Mouse (Mus musculus) neural tube, embryonic 11.5 days (tissue): ENCODE results near the gene Phc3. TPM values are rescaled to one million over a fixed set of nuclear protein-coding genes. Genes with fewer than 3 reads are reported as not detected.

Source experiments
- ATAC-seq: fragments of 200-750 bp; cut with Nextera tagmentation; 2 replicates; pipeline ENCODE4 v1.8.0; 2017; ENCODE audit warnings: moderate number of reproducible peaks, mild to moderate bottlenecking, moderate TSS enrichment, moderate library complexity; ENCODE audit not compliant: insufficient read depth, low FRiP score, low TSS enrichment
- DNase-seq: peaks from one replicate; pipeline ENCODE4 v3.0.0-alpha.2; 2015; ENCODE audit warnings: low spot score
- H3K27ac ChIP-seq: fragments of 300-500 bp; sonication (generic); 2 replicates; pipeline ENCODE4 v1.5.1; 2014; ENCODE audit warnings: low read depth, mild to moderate bottlenecking, low read length
- H3K27me3 ChIP-seq: fragments of 300-500 bp; sonication (generic); 2 replicates; pipeline ENCODE4 v1.6.1; 2014; ENCODE audit warnings: mild to moderate bottlenecking, low read length, mixed read lengths; ENCODE audit not compliant: control insufficient read depth, insufficient read depth
- H3K36me3 ChIP-seq: fragments of 300-500 bp; sonication (generic); 2 replicates; pipeline ENCODE4 v1.6.1; 2014; ENCODE audit warnings: mild to moderate bottlenecking, low read length, moderate library complexity, mixed read lengths; ENCODE audit not compliant: control insufficient read depth, insufficient read depth
- H3K4me1 ChIP-seq: fragments of 300-500 bp; sonication (generic); 2 replicates; pipeline ENCODE4 v1.6.1; 2014; ENCODE audit warnings: low read length, mixed read lengths; ENCODE audit not compliant: control insufficient read depth, insufficient read depth
- H3K4me2 ChIP-seq: fragments of 300-500 bp; sonication (generic); 2 replicates; pipeline ENCODE4 v1.6.1; 2014; ENCODE audit warnings: low read depth, mild to moderate bottlenecking, moderate library complexity
- H3K4me3 ChIP-seq: fragments of 300-500 bp; sonication (generic); 2 replicates; pipeline ENCODE4 v1.5.1; 2014; ENCODE audit warnings: low read depth, low read length
- H3K9ac ChIP-seq: fragments of 300-500 bp; sonication (generic); 2 replicates; pipeline ENCODE4 v1.6.1; 2014; ENCODE audit warnings: mild to moderate bottlenecking, low read length
- H3K9me3 ChIP-seq: fragments of 300-500 bp; sonication (generic); 2 replicates; pipeline ENCODE4 v1.6.1; 2016; ENCODE audit warnings: low read length; ENCODE audit not compliant: control insufficient read depth
- WGBS: fragments of 180-500 bp; shearing (Covaris S2); extraction: QIAGEN DNeasy Blood & Tissue Kit; methylation state at CpG from one replicate; pipeline ENCODE4 v1.1.7; 2014; 5-methylcytosine and 5-hydroxymethylcytosine counted together
- polyA plus RNA-seq: library from polyadenylated mRNA; unstranded; fragments of >200 nt; fragmentation: Nextera tagmentation; extraction: Ambion mirVana; gene quantifications from 2 replicates; pipeline ENCODE4 v1.2.1, GENCODE M21; 2014

Phc3 gene
- polyA plus RNA-seq, 1 experiment from 2014 or later: 5.2 TPM

DNA sequence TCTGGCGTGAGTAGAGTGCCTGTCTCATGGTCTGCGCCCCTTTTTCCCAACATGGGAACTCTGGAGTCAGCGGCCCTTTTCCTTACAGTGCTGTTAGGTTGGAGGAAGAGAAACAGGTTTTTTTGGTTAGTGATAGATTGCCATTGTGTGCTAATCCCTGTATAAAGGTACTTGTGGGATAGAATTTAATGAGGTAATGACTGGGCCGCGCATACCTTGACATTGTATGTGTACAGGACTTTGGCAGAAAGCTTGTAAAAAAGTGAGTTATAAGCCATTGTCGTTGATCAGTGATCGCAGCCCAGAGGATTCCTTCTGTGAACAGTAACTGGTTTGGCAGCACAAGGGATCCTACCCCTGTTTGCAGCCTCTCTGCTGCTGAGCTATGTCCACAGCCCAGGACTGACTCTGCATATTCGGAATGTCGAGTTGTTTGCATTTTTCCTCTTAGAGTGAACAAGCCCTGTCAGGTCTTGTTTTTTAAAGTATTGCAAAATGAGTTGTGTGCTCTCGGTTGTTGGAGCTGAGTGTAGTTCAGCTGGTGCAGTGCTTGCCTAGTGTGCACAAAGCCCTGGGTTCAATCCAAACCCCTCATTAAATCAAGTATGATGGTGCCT, 30.3 kb upstream of the Phc3 start:
- DNase-seq (no peak), ATAC-seq (no peak)
- Histone ChIP-seq H3K27ac (no peak overlapping the region), H3K27me3 (no peaks in the 10 kb centered on the region), H3K4me1 (0 out of 2 replicates have a peak, but pooled peaks cover 4% of the 10 kb centered on the region), H3K4me3 (no peak overlapping the region), H3K36me3 (no peaks in the 10 kb centered on the region), H3K9me3 (no peaks in the 10 kb centered on the region), H3K4me2 (no peak overlapping the region), H3K9ac (no peak overlapping the region)
- 62% methylated on average over 10 of the region's 10 CpGs for whole genome bisulfite sequencing

GRCm38 (mm10) chr3:30996688-30997014, 27.4 kb upstream of the Phc3 start:
- no peak for ATAC-seq
- H3K9me3 ChIP-seq: no peaks in the 10 kb centered on the region
- peak overlapping the region; percentile 89 for H3K4me3 ChIP-seq
- no peak for DNase-seq
- 2% methylated on average over 4 of the region's 4 CpGs for WGBS
- H3K4me1 ChIP-seq: 0 out of 2 replicates have a peak, but pooled peaks cover 4% of the 10 kb centered on the region
- no peaks in the 10 kb centered on the region for H3K27me3 ChIP-seq
- H3K9ac ChIP-seq: peak overlapping the region; percentile 0; the same call in 1 of the 2 replicates
- peak overlapping the region; percentile 67 for H3K4me2 ChIP-seq
- H3K36me3 ChIP-seq: no peaks in the 10 kb centered on the region
- H3K27ac ChIP-seq: no peak overlapping the region

DNA sequence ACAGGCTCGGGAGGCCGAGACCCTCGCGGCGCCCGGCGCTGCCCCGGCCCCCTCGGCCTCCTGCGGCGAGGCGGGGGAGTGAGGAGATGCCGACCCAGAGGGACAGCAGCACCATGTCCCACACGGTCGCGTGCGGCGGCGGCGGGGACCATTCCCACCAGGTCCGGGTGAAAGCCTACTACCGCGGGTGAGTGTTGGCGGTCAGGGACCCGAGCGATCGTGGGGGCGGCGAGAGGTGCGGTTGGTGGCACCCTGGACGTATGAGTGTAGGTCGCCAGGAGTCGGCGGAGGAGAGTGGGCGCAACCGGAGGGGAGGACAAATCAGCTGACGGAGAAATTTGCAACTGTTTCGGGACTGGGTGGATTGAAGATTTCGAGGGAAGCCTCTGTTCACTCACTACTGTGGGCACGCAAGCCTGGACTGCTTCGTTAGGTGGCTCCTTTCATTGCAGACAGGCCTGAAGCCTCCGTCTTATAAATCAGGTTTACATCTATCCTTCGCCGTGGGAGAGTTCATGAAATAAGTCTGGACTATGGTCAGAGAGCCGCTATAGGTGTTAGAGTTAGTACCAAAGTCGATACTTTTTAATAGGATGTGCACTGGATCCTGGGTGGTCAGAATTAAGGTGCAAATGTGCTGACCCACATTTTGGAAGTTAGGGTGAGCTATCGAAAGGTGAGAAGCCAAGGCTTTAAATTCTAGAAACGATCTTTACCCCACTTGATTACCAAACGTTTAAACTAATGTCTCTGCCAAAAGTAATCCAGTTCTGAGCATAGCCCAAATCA, 26.9 kb upstream of the Phc3 start:
- Histone ChIP-seq H3K9ac (peak overlapping the region; percentile 87), H3K27ac (peak overlapping the region; percentile 77), H3K27me3 (no peaks in the 10 kb centered on the region), H3K4me3 (peak overlapping the region; percentile 89), H3K4me1 (0 out of 2 replicates have a peak, but pooled peaks cover 4% of the 10 kb centered on the region), H3K9me3 (no peaks in the 10 kb centered on the region), H3K4me2 (peak overlapping the region; percentile 67), H3K36me3 (no peaks in the 10 kb centered on the region)
- ATAC-seq (peak; percentile 80; the same call in 1 of the 2 replicates), DNase-seq (no peak)
- WGBS: under 1% methylated on average over 49 of the region's 49 CpGs

- Histone ChIP-seq H3K36me3 (no peaks in the 10 kb centered on the region), H3K9ac (peak within 1 kb of the TSS; percentile 87), H3K27ac (peak within 1 kb of the TSS; percentile 77), H3K4me2 (peak within 1 kb of the TSS; percentile 67), H3K4me3 (peak within 1 kb of the TSS; percentile 89), H3K27me3 (no peaks in the 10 kb centered on the region), H3K4me1 (0 out of 2 replicates have a peak, but pooled peaks cover 4% of the 10 kb centered on the region), H3K9me3 (no peaks in the 10 kb centered on the region)
- under 1% methylated on average over 39 of the region's 50 CpGs for WGBS
- ATAC-seq (peak; percentile 96), DNase-seq (peak; percentile 96)
Measured at GRCm38 (mm10) chr3:30995283-30995898, 26.2 kb upstream of the Phc3 start, which contains the start of gene Prkci. TSS of gene Prkci (plus strand) at chr3:30995747.

GRCm38 (mm10) chr3:30994859-30995258, 25.6 kb upstream of the Phc3 start:
- Histone ChIP-seq H3K9me3 (no peaks in the 10 kb centered on the region), H3K4me1 (0 out of 2 replicates have a peak, but pooled peaks cover 4% of the 10 kb centered on the region), H3K27ac (no peak overlapping the region), H3K9ac (no peak overlapping the region; the same call in 1 of the 2 replicates), H3K36me3 (no peaks in the 10 kb centered on the region), H3K4me2 (peak overlapping the region; percentile 67), H3K27me3 (no peaks in the 10 kb centered on the region), H3K4me3 (peak overlapping the region; percentile 89)
- ATAC-seq: no peak
- 36% methylated on average over 6 of the region's 6 CpGs for WGBS
- no peak for DNase-seq

- Histone ChIP-seq H3K27me3 (no peaks in the 10 kb centered on the region), H3K36me3 (no peaks in the 10 kb centered on the region), H3K4me2 (no peak overlapping the region), H3K9ac (no peak overlapping the region), H3K4me3 (no peak overlapping the region), H3K27ac (no peak overlapping the region), H3K4me1 (0 out of 2 replicates have a peak, but pooled peaks cover 4% of the 10 kb centered on the region), H3K9me3 (no peaks in the 10 kb centered on the region)
- DNase-seq (no peak), ATAC-seq (no peak)
Measured at GRCm38 (mm10) chr3:30993066-30993573, 23.9 kb upstream of the Phc3 start.

DNA sequence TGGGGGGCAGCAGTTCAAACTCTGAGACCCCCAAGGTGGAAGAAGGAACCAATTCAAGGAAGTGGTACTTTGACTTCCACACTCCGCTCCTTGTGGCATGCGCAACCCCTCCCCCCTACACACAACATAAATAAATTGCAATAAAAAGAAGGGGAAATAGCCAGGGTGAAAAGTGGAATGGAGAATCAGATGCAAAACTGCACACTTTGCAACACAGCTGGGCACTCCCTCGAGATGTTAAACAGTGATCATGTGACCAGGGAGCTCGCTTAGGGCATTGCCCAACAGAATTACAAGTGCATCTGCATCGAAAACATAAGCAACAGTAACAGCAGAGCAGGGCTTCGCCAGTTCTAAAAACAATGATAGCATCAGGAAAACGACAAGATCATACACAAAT, 22.9 kb upstream of the Phc3 start:
- no peaks in the 10 kb centered on the region for H3K9me3 ChIP-seq
- no peaks in the 10 kb centered on the region for H3K36me3 ChIP-seq
- 80% methylated on average over 7 of the region's 7 CpGs for WGBS
- H3K4me2 ChIP-seq: no peak overlapping the region
- DNase-seq (no peak), ATAC-seq (no peak)
- H3K27me3 ChIP-seq: no peaks in the 10 kb centered on the region
- no peak overlapping the region for H3K27ac ChIP-seq
- H3K9ac ChIP-seq: no peak overlapping the region
- H3K4me1 ChIP-seq: 0 out of 2 replicates have a peak, but pooled peaks cover 4% of the 10 kb centered on the region
- H3K4me3 ChIP-seq: no peak overlapping the region

DNA sequence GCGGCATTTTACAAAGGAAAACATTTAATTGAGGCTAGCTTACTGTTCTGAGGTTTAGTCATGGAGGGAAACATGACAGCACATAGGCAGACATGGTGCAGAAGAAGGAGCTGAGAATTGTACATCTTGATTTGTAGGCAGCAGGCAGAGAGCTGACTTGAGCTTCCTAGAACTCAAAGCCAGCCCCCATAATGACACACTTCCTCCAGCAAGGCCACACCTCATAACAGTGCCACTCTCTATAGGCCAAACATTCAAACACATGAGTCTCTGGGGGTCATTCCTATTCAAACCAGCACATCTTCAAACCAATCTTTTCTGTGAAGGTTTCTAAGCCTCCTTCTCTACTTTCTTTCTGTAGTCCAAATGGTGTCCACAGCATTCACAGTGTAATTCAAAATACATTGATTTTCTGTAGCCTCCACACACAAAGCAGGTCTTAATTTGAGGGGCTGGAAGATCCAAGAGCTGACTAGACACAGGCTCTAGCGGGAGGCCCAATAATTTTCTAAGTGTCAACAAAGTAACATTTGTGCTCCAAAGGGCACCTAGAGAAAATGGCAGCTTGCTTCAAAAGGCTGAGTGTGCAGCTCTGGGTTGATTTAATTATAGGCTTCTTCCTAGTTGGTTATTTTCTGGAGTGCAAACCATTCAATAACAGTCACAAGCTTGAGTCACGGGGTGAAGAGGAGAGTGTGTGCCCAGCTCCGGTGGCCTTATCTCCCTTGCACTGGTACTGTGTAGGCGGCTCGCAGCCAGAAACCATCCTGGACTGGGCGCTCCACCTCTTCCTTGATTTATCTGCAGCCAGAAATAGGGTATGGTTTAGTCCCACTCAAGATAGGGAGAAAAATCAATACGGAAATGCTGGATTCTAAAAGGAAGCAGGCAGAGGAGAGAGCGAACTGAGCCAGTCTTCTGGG, 18.4 kb upstream of the Phc3 start:
- H3K9me3 ChIP-seq: no peaks in the 10 kb centered on the region
- ATAC-seq (no peak), DNase-seq (no peak)
- no peak overlapping the region for H3K9ac ChIP-seq
- no peak overlapping the region for H3K27ac ChIP-seq
- no peaks in the 10 kb centered on the region for H3K36me3 ChIP-seq
- H3K4me2 ChIP-seq: no peak overlapping the region
- no peak overlapping the region for H3K4me3 ChIP-seq
- WGBS: 90% methylated on average over 9 of the region's 9 CpGs
- no peaks in the 10 kb centered on the region for H3K27me3 ChIP-seq
- H3K4me1 ChIP-seq: no peaks in the 10 kb centered on the region
